Mouse (Mus musculus): ENCODE measurements around the gene Rgs6. TPM values are rescaled to one million over a fixed set of nuclear protein-coding genes. Genes with fewer than 3 reads are reported as not detected.

Gene Rgs6
- total RNA-seq, 2 experiments from 2014 or later = not detected

- ATAC-seq (ENCODE audit: poor library complexity, severe bottlenecking) = no peak
These were observed 166.4 kb downstream of the Rgs6 start for GRCm38 (mm10) chr12:82754501-82754900.

- ATAC-seq (ENCODE audit: poor library complexity, severe bottlenecking) = no peak
These were observed 168.7 kb downstream of the Rgs6 start for GRCm38 (mm10) chr12:82756756-82757155.

GRCm38 (mm10) chr12:82757367-82757766 lies 169.3 kb downstream of the Rgs6 start:
- no peak for ATAC-seq (ENCODE audit: poor library complexity, severe bottlenecking)

- no peak for ATAC-seq (ENCODE audit: poor library complexity, severe bottlenecking)
These were observed 174.0 kb downstream of the Rgs6 start for GRCm38 (mm10) chr12:82762046-82762445.

GRCm38 (mm10) chr12:82768726-82769125 lies 180.6 kb downstream of the Rgs6 start:
- ATAC-seq (ENCODE audit: poor library complexity, severe bottlenecking) = no peak

GRCm38 (mm10) chr12:82772215-82772614 lies 184.1 kb downstream of the Rgs6 start:
- ATAC-seq (ENCODE audit: poor library complexity, severe bottlenecking) = no peak

GRCm38 (mm10) chr12:82774576-82774975 lies 186.5 kb downstream of the Rgs6 start:
- ATAC-seq (ENCODE audit: poor library complexity, severe bottlenecking) = no peak

- ATAC-seq (ENCODE audit: poor library complexity, severe bottlenecking) = no peak
These were observed 188.6 kb downstream of the Rgs6 start for GRCm38 (mm10) chr12:82776686-82777085.

- ATAC-seq (ENCODE audit: poor library complexity, severe bottlenecking) = no peak
These were observed 192.8 kb downstream of the Rgs6 start for GRCm38 (mm10) chr12:82780936-82781335.

GRCm38 (mm10) chr12:82781414-82781813 lies 193.3 kb downstream of the Rgs6 start:
- no peak for ATAC-seq (ENCODE audit: poor library complexity, severe bottlenecking)

GRCm38 (mm10) chr12:82792122-82792521 lies 204.0 kb downstream of the Rgs6 start:
- no peak for ATAC-seq (ENCODE audit: poor library complexity, severe bottlenecking)

- no peak for ATAC-seq (ENCODE audit: poor library complexity, severe bottlenecking)
These were observed 211.8 kb downstream of the Rgs6 start for GRCm38 (mm10) chr12:82799892-82800291.

GRCm38 (mm10) chr12:82801736-82802135 lies 213.6 kb downstream of the Rgs6 start:
- no peak for ATAC-seq (ENCODE audit: poor library complexity, severe bottlenecking)

- ATAC-seq (ENCODE audit: poor library complexity, severe bottlenecking) = no peak
These were observed 214.6 kb downstream of the Rgs6 start for GRCm38 (mm10) chr12:82802711-82803110.

- no peak for ATAC-seq (ENCODE audit: poor library complexity, severe bottlenecking)
These were observed 217.1 kb downstream of the Rgs6 start for GRCm38 (mm10) chr12:82805167-82805566.

GRCm38 (mm10) chr12:82810631-82811030 lies 222.5 kb downstream of the Rgs6 start:
- no peak for ATAC-seq (ENCODE audit: poor library complexity, severe bottlenecking)

GRCm38 (mm10) chr12:82815982-82816381 lies 227.9 kb downstream of the Rgs6 start:
- ATAC-seq (ENCODE audit: poor library complexity, severe bottlenecking) = no peak

GRCm38 (mm10) chr12:82819328-82819727 lies 231.2 kb downstream of the Rgs6 start:
- ATAC-seq (ENCODE audit: poor library complexity, severe bottlenecking) = no peak

- no peak for ATAC-seq (ENCODE audit: poor library complexity, severe bottlenecking)
These were observed 231.9 kb downstream of the Rgs6 start for GRCm38 (mm10) chr12:82819991-82820390.

- no peak for ATAC-seq (ENCODE audit: poor library complexity, severe bottlenecking)
These were observed 234.9 kb downstream of the Rgs6 start for GRCm38 (mm10) chr12:82822821-82823620.

- ATAC-seq (ENCODE audit: poor library complexity, severe bottlenecking) = no peak
These were observed 242.2 kb downstream of the Rgs6 start for GRCm38 (mm10) chr12:82830333-82830732.

GRCm38 (mm10) chr12:82838544-82838943 lies 250.5 kb downstream of the Rgs6 start:
- no peak for ATAC-seq (ENCODE audit: poor library complexity, severe bottlenecking)

- ATAC-seq (ENCODE audit: poor library complexity, severe bottlenecking) = no peak
These were observed 253.5 kb downstream of the Rgs6 start for GRCm38 (mm10) chr12:82841566-82841965.
